Mouse (Mus musculus) CH12.LX (cell line): ENCODE measurements around the gene Map3k9. TPM values are rescaled to one million over a fixed set of nuclear protein-coding genes. Genes with fewer than 3 reads are reported as not detected.

Source experiments
- DNase-seq: peaks from one replicate; pipeline ENCODE4 v3.0.0-alpha.2; 2013; ENCODE audit errors: extremely low read depth
- H3K27ac ChIP-seq: 2 replicates; pipeline ENCODE4 v1.5.1; 2012; ENCODE audit warnings: low read depth, mild to moderate bottlenecking, control low read depth, moderate library complexity; ENCODE audit not compliant: insufficient read depth
- H3K27me3 ChIP-seq: replicated peaks from 2 replicates; pipeline ENCODE3; 2012; ENCODE audit warnings: inconsistent platforms
- H3K36me3 ChIP-seq, 2 experiments: replicated peaks in 1 of 2; 2 replicates each; pipeline versions ENCODE3 to v1.6.1; 2012; ENCODE audit warnings: inconsistent platforms in 1 of 2, low read length in 1 of 2, mild to moderate bottlenecking in 1 of 2, mixed read lengths in 1 of 2, moderate library complexity in 1 of 2; ENCODE audit not compliant: control insufficient read depth in 1 of 2, insufficient read depth in 1 of 2
- H3K4me1 ChIP-seq, 2 experiments: 2 replicates each; pipeline ENCODE4 v1.6.1; 2012; ENCODE audit warnings: inconsistent platforms in 1 of 2, moderate library complexity in 1 of 2; ENCODE audit not compliant: insufficient read depth in 2 of 2, control insufficient read depth in 1 of 2
- H3K4me2 ChIP-seq: 2 replicates; pipeline ENCODE4 v1.6.1; 2012; ENCODE audit warnings: low read depth, mild to moderate bottlenecking, control low read depth; ENCODE audit not compliant: poor library complexity, insufficient read depth, severe bottlenecking
- H3K4me3 ChIP-seq, 3 experiments: fragments of 150-350 bp in 1 of 3; sonication (generic) in 1 of 3; replicated peaks in 1 of 3; 2 replicates each; pipeline versions ENCODE3 to v1.5.1; 2011 to 2012; ENCODE audit warnings: low read depth in 2 of 3, low read length in 2 of 3, mild to moderate bottlenecking in 2 of 3, moderate library complexity in 2 of 3, control low read depth in 1 of 3, improper control_type of control experiment in 1 of 3, inconsistent platforms in 1 of 3, mixed read lengths in 1 of 3; ENCODE audit not compliant: poor library complexity in 1 of 3
- H3K79me2 ChIP-seq: replicated peaks from 2 replicates; pipeline ENCODE4 v1.6.1; 2012; ENCODE audit warnings: mild to moderate bottlenecking, moderate library complexity; ENCODE audit not compliant: control insufficient read depth, poor library complexity, insufficient read depth, severe bottlenecking; ENCODE audit errors: extremely low read depth
- H3K9ac ChIP-seq: 2 replicates; pipeline ENCODE4 v1.6.1; 2012; ENCODE audit warnings: low read depth, mild to moderate bottlenecking, control low read depth, moderate library complexity; ENCODE audit not compliant: insufficient read depth
- H3K9me3 ChIP-seq: replicated peaks from 2 replicates; pipeline ENCODE3; 2012; ENCODE audit warnings: low read length, inconsistent platforms, mixed read lengths
- CHD1 ChIP-seq: IDR thresholded peaks from 2 replicates; pipeline ENCODE4 v1.6.1; 2012; ENCODE audit warnings: low read depth, low read length, improper control_type of control experiment, inconsistent platforms
- GABPA ChIP-seq: IDR thresholded peaks from 2 replicates; pipeline ENCODE4 v1.6.1; 2012; ENCODE audit warnings: low read depth, low read length, improper control_type of control experiment, inconsistent platforms; ENCODE audit not compliant: insufficient replicate concordance
- IRF4 ChIP-seq: IDR thresholded peaks from 2 replicates; pipeline ENCODE4 v1.6.1; 2014; ENCODE audit warnings: low read depth, mild to moderate bottlenecking, inconsistent platforms, low read length, improper control_type of control experiment
- JUND ChIP-seq: conservative IDR thresholded peaks from 2 replicates; pipeline ENCODE4 v1.6.1; 2011; ENCODE audit warnings: low read depth, low read length, improper control_type of control experiment
- MAFK ChIP-seq: IDR thresholded peaks from 2 replicates; pipeline ENCODE4 v1.6.1; 2011; ENCODE audit warnings: low read length, improper control_type of control experiment; ENCODE audit not compliant: insufficient replicate concordance
- MAX ChIP-seq: IDR thresholded peaks from 2 replicates; pipeline ENCODE4 v1.6.1; 2011; ENCODE audit warnings: low read length, improper control_type of control experiment
- MAZ ChIP-seq: IDR thresholded peaks from 2 replicates; pipeline ENCODE4 v1.6.1; 2012; ENCODE audit warnings: low read depth, mild to moderate bottlenecking, inconsistent platforms, low read length, improper control_type of control experiment, moderate library complexity
- POLR2AphosphoS2 ChIP-seq: IDR thresholded peaks from 2 replicates; pipeline ENCODE4 v1.6.1; 2011; ENCODE audit warnings: low read depth, low read length, improper control_type of control experiment
- SIN3A ChIP-seq: IDR thresholded peaks from 2 replicates; pipeline ENCODE4 v1.6.1; 2012; ENCODE audit warnings: low read length, improper control_type of control experiment, inconsistent platforms
- SMC3 ChIP-seq: IDR thresholded peaks from 2 replicates; pipeline ENCODE4 v1.6.1; 2011; ENCODE audit warnings: low read depth, low read length, improper control_type of control experiment
- USF2 ChIP-seq: conservative IDR thresholded peaks from 2 replicates; pipeline ENCODE4 v1.6.1; 2011; ENCODE audit warnings: low read depth, low read length, improper control_type of control experiment
- ZKSCAN1 ChIP-seq: IDR thresholded peaks from 2 replicates; pipeline ENCODE4 v1.6.1; 2012; ENCODE audit warnings: low read depth, inconsistent platforms, low read length, improper control_type of control experiment, borderline replicate concordance
- ZNF384 ChIP-seq: IDR thresholded peaks from 2 replicates; pipeline ENCODE4 v1.6.1; 2012; ENCODE audit warnings: low read depth, low read length, improper control_type of control experiment, inconsistent platforms
- dilution Hi-C: fragments of 300-500 bp; cut with MboI; formaldehyde crosslinking; loops from 2 replicates; pipeline ENCODE4 v1.14.3; 2020; ENCODE audit warnings: low sequenced_read_pairs; ENCODE audit not compliant: extremely low pct_unique_long_range_greater_than_20kb, extremely low pct_ligation_motif_present
- in situ Hi-C: fragments of 300-500 bp; cut with MboI; formaldehyde crosslinking; loops from 3 replicates; pipeline ENCODE4 v1.14.3; 2019; ENCODE audit warnings: low sequenced_read_pairs, low pct_ligation_motif_present, low pct_unique_long_range_greater_than_20kb, mixed read lengths
- polyA plus RNA-seq: library from polyadenylated mRNA; unstranded; fragments of >175 nt; gene quantifications from 2 replicates; pipeline ENCODE4 v1.2.1, GENCODE M21; 2012; ENCODE audit warnings: low read depth; ENCODE audit not compliant: insufficient read length
- total RNA-seq, 2 experiments: library from RNA; depleted of rRNA; stranded (reverse); fragments of 300-350 nt in 1 of 2; fragments of >200 nt in 1 of 2; gene quantifications; 2 replicates each; pipeline ENCODE4 v1.2.3; 2012 to 2014

Gene Map3k9
- total and polyA plus RNA-seq, 3 experiments: 0.13 to 0.38 TPM; not detected in 1

- Histone ChIP-seq H3K4me3 (no peak overlapping the region), H3K27ac (no peak overlapping the region), H3K4me2 (no peak overlapping the region), H3K9ac (no peak overlapping the region), H3K79me2 (no peaks in the 10 kb centered on the region), H3K36me3 (no peaks in the 10 kb centered on the region), H3K27me3 (no peaks in the 10 kb centered on the region), H3K9me3 (no peaks in the 10 kb centered on the region), H3K4me1 (peaks cover 4 to 53% of the 10 kb centered on the region in 2 experiments; a peak in 3 of 4 replicates)
- no peak for DNase-seq
- in situ Hi-C loops: no loop called here
- dilution Hi-C loops: no loop called here
- TF ChIP-seq CHD1 (no peak), SIN3A (no peak), SMC3 (no peak), POLR2AphosphoS2 (no peak), GABPA (no peak), MAX (no peak), IRF4 (no peak), USF2 (no peak), JUND (no peak), MAZ (no peak)
Measured at GRCm38 (mm10) chr12:81684096-81684495, 96.9 kb downstream of the Map3k9 start.

- in situ Hi-C loops: no loop called here
- no peak overlapping the region for H3K9ac ChIP-seq
- DNase-seq: peak; percentile 18
Measured at GRCm38 (mm10) chr12:81683395-81683794, 97.6 kb downstream of the Map3k9 start.

GRCm38 (mm10) chr12:81679807-81680529 lies 101.0 kb downstream of the Map3k9 start:
- Histone ChIP-seq H3K27ac (no peak overlapping the region), H3K4me2 (no peak overlapping the region), H3K4me3 (no peak overlapping the region), H3K9me3 (no peaks in the 10 kb centered on the region), H3K27me3 (no peaks in the 10 kb centered on the region), H3K9ac (no peak overlapping the region), H3K36me3 (no peaks in the 10 kb centered on the region), H3K4me1 (peaks cover 4 to 53% of the 10 kb centered on the region in 2 experiments; a peak in 3 of 4 replicates), H3K79me2 (no peaks in the 10 kb centered on the region)
- no peak for DNase-seq
- dilution Hi-C loops (no loop called here), in situ Hi-C loops (no loop called here)
- peak; percentile 73 for TF ChIP-seq MAFK
- no peak for TF ChIP-seq ZKSCAN1

More at GRCm38 (mm10) chr12:81683395-81683794, 97.6 kb downstream of the Map3k9 start:
- no peak for TF ChIP-seq ZNF384
- TF ChIP-seq MAFK: peak; percentile 65; the same call in 1 of the 2 replicates
- Histone ChIP-seq H3K4me2 (no peak overlapping the region), H3K36me3 (no peaks in the 10 kb centered on the region), H3K27me3 (no peaks in the 10 kb centered on the region), H3K4me1 (peaks cover 4 to 53% of the 10 kb centered on the region in 2 experiments; a peak in 3 of 4 replicates), H3K27ac (no peak overlapping the region), H3K9me3 (no peaks in the 10 kb centered on the region), H3K4me3 (peak overlapping the region in 1 of 3 experiments; percentile 33), H3K79me2 (no peaks in the 10 kb centered on the region)
- dilution Hi-C loops: no loop called here
